Mouse (Mus musculus) G1E (cell line): ENCODE data around the gene Hk2.

Source experiments
- CTCF ChIP-seq: IDR thresholded peaks from 2 replicates; pipeline ENCODE4 v1.5.1; 2012; ENCODE audit warnings: low read depth, low read length, inconsistent platforms, mixed read lengths
- TAL1 ChIP-seq: conservative IDR thresholded peaks from 2 replicates; pipeline ENCODE4 v1.6.1; 2012; ENCODE audit warnings: low read depth, low read length, inconsistent platforms, mixed read lengths

DNA sequence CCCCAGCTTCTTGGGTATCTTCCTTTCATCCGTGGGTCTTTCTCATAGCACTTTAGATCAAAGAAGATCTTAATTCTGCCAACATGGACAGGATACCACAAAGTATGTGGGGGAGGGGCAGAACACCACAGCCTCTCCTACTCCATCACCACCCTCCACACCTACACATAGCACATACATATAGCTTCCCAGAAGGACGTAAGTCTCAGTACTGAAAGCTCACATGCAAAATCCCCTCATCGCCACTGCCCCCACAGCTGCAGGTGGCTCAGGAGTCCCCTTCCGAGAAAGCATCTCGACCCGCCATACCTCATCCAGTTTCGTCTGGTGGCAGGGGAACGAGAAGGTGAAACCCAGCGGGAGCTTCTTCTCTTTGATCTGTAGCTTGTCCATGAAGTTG, 29.7 kb downstream of the Hk2 start:
- TF ChIP-seq CTCF (no peak), TAL1 (no peak)
